13 mouse cellular contexts compared by ENCODE assay signal in the genomic region with DNA sequence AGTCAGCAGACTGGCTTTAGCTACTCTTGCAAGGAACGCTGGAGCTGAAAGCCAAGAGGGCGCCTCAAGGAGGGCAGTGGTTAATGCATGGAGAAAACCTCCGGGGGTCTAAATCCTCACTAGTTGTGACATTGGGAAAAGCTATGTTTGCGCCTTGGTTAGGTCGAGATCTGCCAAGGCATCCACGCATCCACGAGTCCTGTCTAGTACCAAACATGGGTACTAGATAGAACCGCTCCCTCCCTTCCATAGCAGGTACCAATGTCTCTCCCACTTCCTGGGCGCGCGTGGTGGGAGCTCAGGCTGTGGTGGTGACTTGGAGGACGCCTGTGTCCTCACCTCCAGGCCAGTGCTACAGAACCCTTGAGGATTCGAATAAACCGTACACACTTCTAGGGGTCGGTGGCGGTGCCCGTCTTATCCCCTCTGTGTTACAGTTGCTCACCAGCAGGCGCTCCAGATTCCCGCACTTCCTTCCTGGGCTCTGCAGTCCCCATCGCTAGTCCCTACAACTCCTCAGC. TPM values are rescaled to one million over a fixed set of nuclear protein-coding genes. Genes with fewer than 3 reads are reported as not detected.
DNase-seq lines count a peak whose midpoint lies in the region; ATAC-seq lines count a peak whose summit lies in the region.
"Had no signal": no experiment of that assay in that cellular context is flagged by ENCODE, and none has a peak within 500 bp of the region (broad histone marks: within the 10 kb centered on the region; RNA-seq: fewer than 3 reads in every experiment).

No protein-coding gene starts in this region.

- peak overlapping the region; percentile 100 for H3K27ac ChIP-seq in forebrain, embryonic 13.5 days
- H3K27ac ChIP-seq in limb, embryonic 10.5 days = no peak overlapping the region
- H3K27ac ChIP-seq: limb, embryonic 13.5 days had no signal

- H3K9me3 ChIP-seq in forebrain, embryonic 13.5 days (replicated peaks) = no peaks in the 10 kb centered on the region
- no peaks in the 10 kb centered on the region for H3K9me3 ChIP-seq in limb, embryonic 10.5 days (replicated peaks)
- H3K9me3 ChIP-seq: G1E; limb, embryonic 13.5 days had no signal

- WGBS in forebrain, embryonic 13.5 days = 7% methylated on average over 20 of the region's 20 CpGs
- WGBS in limb, embryonic 10.5 days = 3% methylated on average over 20 of the region's 20 CpGs

- peak overlapping the region; percentile 99 for H3K4me2 ChIP-seq in forebrain, embryonic 13.5 days

- peaks cover 47% of the 10 kb centered on the region for H3K36me3 ChIP-seq in forebrain, embryonic 13.5 days (ENCODE audit: poor library complexity, severe bottlenecking)
- no peaks in the 10 kb centered on the region for H3K36me3 ChIP-seq in limb, embryonic 10.5 days
- H3K36me3 ChIP-seq: G1E; limb, embryonic 13.5 days had no signal

- H3K27me3 ChIP-seq in forebrain, embryonic 13.5 days = no peaks in the 10 kb centered on the region
- peaks cover 100% of the 10 kb centered on the region for H3K27me3 ChIP-seq in limb, embryonic 10.5 days (ENCODE audit: low read depth, poor library complexity, severe bottlenecking)

- H3K4me3 ChIP-seq in forebrain, embryonic 13.5 days = peak overlapping the region; percentile 42
- no peak overlapping the region for H3K4me3 ChIP-seq in limb, embryonic 10.5 days
- H3K4me3 ChIP-seq: erythroblast, embryonic 14.5 days had no signal

- DNase-seq in right cerebral cortex, postnatal 25 days = peak; percentile 53
- DNase-seq in right cerebral cortex, adult 18-20 months = no peak
- DNase-seq in limb, embryonic 10.5 days (ENCODE audit: low spot score) = peak; percentile 48
- peak; percentile 66 for DNase-seq in right cerebral cortex, postnatal 4 days
- DNase-seq in kidney, postnatal 25 days = no peak
- no peak for DNase-seq in lung, adult 18-20 months
- DNase-seq: adrenal gland, postnatal 14 days; lung, postnatal 10 days; thymus, postnatal 36 days had no signal

- peaks cover 99% of the 10 kb centered on the region for H3K4me1 ChIP-seq in forebrain, embryonic 13.5 days
- peaks cover 9% of the 10 kb centered on the region for H3K4me1 ChIP-seq in limb, embryonic 10.5 days

- H3K9ac ChIP-seq in forebrain, embryonic 13.5 days = peak overlapping the region; percentile 100

- ATAC-seq in forebrain, embryonic 13.5 days = 0 out of 2 replicates have a peak, but pooled peaks have one; percentile 6

RNA-seq across cellular contexts. Expression of a gene that starts 48.3 kb away (rescaled TPM):
- 29.7 and 30.4 TPM in 2 replicates for polyA plus RNA-seq in forebrain, embryonic 13.5 days (2015; fragmentation: Nextera tagmentation; extraction: Ambion mirVana)
- 41.1 and 42.3 TPM in 2 replicates for polyA plus RNA-seq in limb, embryonic 10.5 days (2016; fragmentation: Nextera tagmentation; extraction: Ambion mirVana)

Comparison
In these comparisons a context has a peak if more than half of its experiments do, and no peak if none do; other contexts are left out.
1. DNase-seq: peak in right cerebral cortex, postnatal 25 days (single experiment), limb, embryonic 10.5 days (single experiment) and right cerebral cortex, postnatal 4 days (single experiment); none in right cerebral cortex, adult 18-20 months (single experiment), kidney, postnatal 25 days (0 of 2) and lung, adult 18-20 months (0 of 2).